Mouse (Mus musculus): ENCODE data around the gene Ldlr. TPM values are rescaled to one million over a fixed set of nuclear protein-coding genes. Genes with fewer than 3 reads are reported as not detected.

Ldlr gene
- polyA plus RNA-seq, 2 experiments: 18.4 to 36.9 TPM

DNA sequence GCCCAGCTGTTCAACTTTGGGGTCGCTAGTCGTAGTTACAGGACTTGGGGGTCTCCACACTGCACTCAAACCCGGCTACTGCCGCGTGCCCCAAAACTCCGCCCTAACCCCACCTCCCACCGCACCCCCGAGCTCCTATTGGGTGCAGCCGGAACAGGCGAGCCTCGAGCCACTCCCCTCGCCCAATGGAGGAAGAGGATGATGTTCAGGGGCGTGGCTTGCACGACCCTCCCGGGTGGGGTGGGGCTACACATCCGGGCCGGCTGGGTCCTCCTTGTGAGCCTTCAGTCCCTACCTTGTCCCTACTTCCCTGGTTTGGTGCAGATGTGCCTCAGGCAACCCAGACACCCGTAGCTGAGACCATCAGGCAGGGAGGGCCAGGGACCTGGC, 859 bp downstream of the Ldlr start:
- peak overlapping the region; percentile 59 for H3K9ac ChIP-seq (ENCODE audit: low read depth, low read length, severe bottlenecking)
- H3K4me2 ChIP-seq (replicated peaks; ENCODE audit: low read depth, low read length, severe bottlenecking): peak overlapping the region; percentile 77
- TF ChIP-seq POLR2A (IDR thresholded peaks at IDR 0.05; ENCODE audit: borderline replicate concordance, extremely low read depth, insufficient read depth, insufficient read length): no peak
- DNase-seq (ENCODE audit: low spot score) (peak; percentile 95), ATAC-seq (ENCODE audit: low FRiP score, low read depth) (peak; percentile 95)
- peaks cover 17% of the 10 kb centered on the region for H3K4me1 ChIP-seq (ENCODE audit: control insufficient read depth, insufficient read depth, low read length)
- H3K9me3 ChIP-seq (ENCODE audit: control insufficient read depth, low read length): no peaks in the 10 kb centered on the region
- H3K27me3 ChIP-seq (ENCODE audit: control insufficient read depth, insufficient read depth, low read length): no peaks in the 10 kb centered on the region
- peaks cover 17% of the 10 kb centered on the region for H3K36me3 ChIP-seq (ENCODE audit: control insufficient read depth, insufficient read depth, low read length)
- peak overlapping the region; percentile 71 for H3K4me3 ChIP-seq (replicated peaks; ENCODE audit: low read length)
- H3K27ac ChIP-seq (replicated peaks; ENCODE audit: low read depth, low read length): peak overlapping the region; percentile 91
- WGBS: 0% methylated on average over 12 of the region's 18 CpGs

DNA sequence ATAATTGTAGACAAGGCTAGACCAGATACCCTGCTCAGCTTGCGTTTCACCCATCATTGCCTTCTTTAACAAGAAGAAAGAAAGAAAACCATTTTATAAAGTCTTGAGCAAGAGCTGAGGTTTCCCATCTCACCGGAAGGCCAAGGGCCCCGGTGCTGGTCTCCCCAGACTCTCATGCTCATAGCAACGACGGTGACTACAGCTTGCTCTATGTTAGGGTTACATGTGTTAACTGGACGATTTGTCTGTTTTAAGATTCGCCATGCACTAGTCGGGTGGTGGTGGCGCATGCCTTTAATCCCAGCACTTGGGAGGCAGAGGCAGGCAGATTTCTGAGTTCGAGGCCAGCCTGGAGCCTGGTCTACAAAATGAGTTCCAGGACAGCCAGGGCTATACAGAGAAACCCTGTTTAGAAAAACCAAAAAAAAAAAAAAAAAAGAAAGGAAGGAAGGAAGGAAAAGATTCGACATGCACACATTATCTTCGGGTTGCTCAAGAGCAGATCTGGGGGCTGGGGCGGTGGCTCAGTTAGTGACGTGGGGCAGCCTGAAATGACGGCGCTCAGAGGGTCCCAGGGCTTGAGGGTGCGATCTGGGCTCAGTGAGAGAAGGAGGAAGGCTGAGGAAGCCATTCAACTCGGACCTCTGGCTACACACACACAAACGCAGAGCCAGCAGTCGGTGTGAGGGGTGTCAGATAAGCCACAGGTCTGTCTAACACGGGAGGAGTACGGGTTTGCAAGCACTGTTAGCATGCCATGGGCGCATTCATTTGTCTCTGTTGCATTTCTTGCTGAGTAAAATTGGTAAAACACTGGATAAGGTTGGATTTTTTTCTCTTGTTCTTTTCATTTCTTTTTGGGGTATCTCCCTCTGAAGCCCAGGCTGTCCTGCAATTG, 2.2 kb downstream of the Ldlr start:
- 87% methylated on average over 23 of the region's 23 CpGs for WGBS
- 0 out of 2 replicates have a peak overlapping the region, but pooled peaks have one; percentile 43 for H3K9ac ChIP-seq (ENCODE audit: low read depth, low read length, severe bottlenecking)
- no peaks in the 10 kb centered on the region for H3K9me3 ChIP-seq (ENCODE audit: control insufficient read depth, low read length)

DNA sequence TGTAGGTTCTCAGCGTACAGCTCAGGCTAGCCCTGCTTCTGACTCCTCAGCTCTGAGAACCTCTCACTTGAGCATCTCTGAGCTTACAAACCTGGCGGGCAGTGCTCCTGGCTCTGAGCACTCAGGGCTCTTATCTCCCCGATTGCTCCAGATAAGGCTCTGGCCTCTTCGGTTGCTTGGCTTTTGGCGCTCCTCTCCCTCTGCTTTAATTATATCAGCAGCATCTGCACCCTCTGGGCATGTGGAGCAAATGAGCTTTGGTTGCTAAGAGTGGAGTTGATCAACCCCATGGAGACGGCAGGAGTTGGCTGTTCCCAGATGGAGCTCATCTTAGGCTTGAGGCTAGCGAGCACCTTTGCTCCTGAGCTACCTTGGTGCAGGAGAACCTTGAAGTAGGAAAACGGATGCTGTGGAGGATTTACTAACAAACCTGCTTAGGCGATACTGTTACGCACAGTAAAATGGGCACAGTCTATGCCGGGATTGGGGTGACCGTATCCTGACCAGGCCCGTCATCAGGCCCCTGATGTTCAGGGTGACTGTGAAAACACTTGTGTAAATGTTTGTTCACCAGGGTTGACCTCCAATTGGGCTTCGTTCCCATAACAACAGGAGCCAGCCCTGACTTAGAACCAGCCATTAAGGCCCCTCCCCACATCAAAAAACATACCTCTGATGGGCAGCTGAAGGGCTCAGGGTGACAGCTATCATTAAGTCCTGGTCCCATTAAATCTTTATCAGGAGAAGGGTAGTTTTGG, 3.1 kb downstream of the Ldlr start:
- no peak overlapping the region for H3K4me3 ChIP-seq (replicated peaks; ENCODE audit: low read length)
- 82% methylated on average over 14 of the region's 14 CpGs for WGBS
- no peaks in the 10 kb centered on the region for H3K27me3 ChIP-seq (ENCODE audit: control insufficient read depth, insufficient read depth, low read length)
- H3K36me3 ChIP-seq (ENCODE audit: control insufficient read depth, insufficient read depth, low read length): peaks cover 18% of the 10 kb centered on the region
- peaks cover 17% of the 10 kb centered on the region for H3K4me1 ChIP-seq (ENCODE audit: control insufficient read depth, insufficient read depth, low read length)
- TF ChIP-seq POLR2A (IDR thresholded peaks at IDR 0.05; ENCODE audit: borderline replicate concordance, extremely low read depth, insufficient read depth, insufficient read length): no peak
- no peak overlapping the region for H3K9ac ChIP-seq (ENCODE audit: low read depth, low read length, severe bottlenecking)
- ATAC-seq (ENCODE audit: low FRiP score, low read depth) (no peak), DNase-seq (ENCODE audit: low spot score) (no peak)
- no peaks in the 10 kb centered on the region for H3K9me3 ChIP-seq (ENCODE audit: control insufficient read depth, low read length)
- H3K4me2 ChIP-seq (replicated peaks; ENCODE audit: low read depth, low read length, severe bottlenecking): no peak overlapping the region
- H3K27ac ChIP-seq (replicated peaks; ENCODE audit: low read depth, low read length): no peak overlapping the region

More for the DNA sequence above, 2.2 kb downstream of the Ldlr start:
- ATAC-seq (ENCODE audit: low FRiP score, low read depth) (no peak), DNase-seq (ENCODE audit: low spot score) (no peak)
- no peak for TF ChIP-seq POLR2A (IDR thresholded peaks at IDR 0.05; ENCODE audit: borderline replicate concordance, extremely low read depth, insufficient read depth, insufficient read length)
- no peaks in the 10 kb centered on the region for H3K27me3 ChIP-seq (ENCODE audit: control insufficient read depth, insufficient read depth, low read length)
- H3K4me2 ChIP-seq (replicated peaks; ENCODE audit: low read depth, low read length, severe bottlenecking): peak overlapping the region; percentile 77
- peak overlapping the region; percentile 71 for H3K4me3 ChIP-seq (replicated peaks; ENCODE audit: low read length)
- peaks cover 18% of the 10 kb centered on the region for H3K36me3 ChIP-seq (ENCODE audit: control insufficient read depth, insufficient read depth, low read length)
- H3K4me1 ChIP-seq (ENCODE audit: control insufficient read depth, insufficient read depth, low read length): peaks cover 17% of the 10 kb centered on the region
- H3K27ac ChIP-seq (replicated peaks; ENCODE audit: low read depth, low read length): no peak overlapping the region

DNA sequence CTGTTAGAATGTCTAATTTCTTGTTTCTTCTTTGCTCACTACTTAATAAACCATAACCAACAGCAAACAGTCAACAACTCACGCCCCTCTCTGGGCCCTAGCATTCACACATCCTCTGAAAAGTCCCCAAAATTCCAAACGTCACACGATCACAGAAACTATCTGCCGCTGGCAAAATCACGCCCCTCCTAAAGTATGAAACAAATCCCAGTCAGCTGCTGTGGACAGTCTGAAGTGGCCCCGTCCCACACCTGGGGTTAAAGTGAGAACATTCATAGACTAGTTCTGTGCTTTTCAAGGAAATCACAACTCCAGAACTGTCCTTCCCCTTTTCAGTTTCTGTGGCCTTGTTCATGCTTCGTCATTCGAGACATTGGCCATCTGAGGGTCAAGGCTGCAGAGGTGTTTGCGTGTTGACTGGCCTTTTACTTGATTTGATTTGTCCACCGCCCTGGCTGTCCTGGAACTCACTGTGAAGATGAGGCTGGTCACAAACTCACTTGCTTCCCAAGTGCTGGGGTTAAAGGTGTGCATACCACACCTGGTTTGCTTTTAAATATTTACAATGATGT, 5.1 kb downstream of the Ldlr start:
- 83% methylated on average over 10 of the region's 10 CpGs for WGBS
- ATAC-seq (ENCODE audit: low FRiP score, low read depth): no peak
- Histone ChIP-seq H3K4me1 (ENCODE audit: control insufficient read depth, insufficient read depth, low read length) (peaks cover 13% of the 10 kb centered on the region), H3K27ac (replicated peaks; ENCODE audit: low read depth, low read length) (no peak overlapping the region), H3K36me3 (ENCODE audit: control insufficient read depth, insufficient read depth, low read length) (peaks cover 37% of the 10 kb centered on the region), H3K27me3 (ENCODE audit: control insufficient read depth, insufficient read depth, low read length) (no peaks in the 10 kb centered on the region), H3K9ac (ENCODE audit: low read depth, low read length, severe bottlenecking) (no peak overlapping the region), H3K9me3 (ENCODE audit: control insufficient read depth, low read length) (no peaks in the 10 kb centered on the region), H3K4me3 (replicated peaks; ENCODE audit: low read length) (no peak overlapping the region), H3K4me2 (replicated peaks; ENCODE audit: low read depth, low read length, severe bottlenecking) (no peak overlapping the region)
- no peak for DNase-seq (ENCODE audit: low spot score)
- TF ChIP-seq POLR2A (IDR thresholded peaks at IDR 0.05; ENCODE audit: borderline replicate concordance, extremely low read depth, insufficient read depth, insufficient read length): no peak

DNA sequence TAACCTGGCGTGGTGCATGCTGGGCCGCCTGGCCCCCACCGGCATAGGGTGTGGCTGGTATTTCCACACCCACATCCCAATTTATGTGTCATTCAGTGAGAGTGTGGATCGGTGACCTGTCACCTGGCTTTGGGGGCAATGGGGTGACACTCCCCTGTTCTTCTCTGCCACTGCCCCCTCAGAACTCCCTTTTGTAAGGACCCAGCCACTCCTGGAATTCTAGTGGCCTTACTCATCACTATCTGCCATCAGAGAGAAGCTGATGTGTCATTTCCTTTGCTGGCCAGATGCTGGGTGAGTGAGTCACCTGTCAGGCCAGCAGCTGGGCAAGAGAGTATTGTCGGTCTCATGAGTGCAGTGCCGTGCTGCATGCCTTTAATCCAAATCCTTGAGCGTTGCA, 6.0 kb downstream of the Ldlr start:
- no peaks in the 10 kb centered on the region for H3K9me3 ChIP-seq (ENCODE audit: control insufficient read depth, low read length)
- H3K4me2 ChIP-seq (replicated peaks; ENCODE audit: low read depth, low read length, severe bottlenecking): no peak overlapping the region
- no peak for TF ChIP-seq POLR2A (IDR thresholded peaks at IDR 0.05; ENCODE audit: borderline replicate concordance, extremely low read depth, insufficient read depth, insufficient read length)
- no peaks in the 10 kb centered on the region for H3K27me3 ChIP-seq (ENCODE audit: control insufficient read depth, insufficient read depth, low read length)
- peaks cover 13% of the 10 kb centered on the region for H3K4me1 ChIP-seq (ENCODE audit: control insufficient read depth, insufficient read depth, low read length)
- H3K4me3 ChIP-seq (replicated peaks; ENCODE audit: low read length): no peak overlapping the region
- H3K27ac ChIP-seq (replicated peaks; ENCODE audit: low read depth, low read length): no peak overlapping the region
- DNase-seq (ENCODE audit: low spot score): no peak
- H3K36me3 ChIP-seq (ENCODE audit: control insufficient read depth, insufficient read depth, low read length): peaks cover 46% of the 10 kb centered on the region
- H3K9ac ChIP-seq (ENCODE audit: low read depth, low read length, severe bottlenecking): no peak overlapping the region
- WGBS: 83% methylated on average over 7 of the region's 7 CpGs
- no peak for ATAC-seq (ENCODE audit: low FRiP score, low read depth)

Data from limb, embryonic 14.5 days (tissue).